Mouse (Mus musculus) liver, embryonic 14.5 days (tissue): ENCODE data around the gene Gm37240.

Experiments
- CTCF ChIP-seq: IDR thresholded peaks from 2 replicates; pipeline ENCODE4 v1.5.1; 2016; ENCODE audit warnings: antibody characterized with exemption, low read depth, control low read depth
- EP300 ChIP-seq: IDR thresholded peaks from 2 replicates; pipeline ENCODE4 v1.6.1; 2016; ENCODE audit warnings: antibody characterized with exemption, low read depth

- TF ChIP-seq CTCF: no peak
- TF ChIP-seq EP300: peak; percentile 72
These were observed 1408.4 kb downstream of the Gm37240 start for GRCm38 (mm10) chr3:84478896-84479292.
